Mouse (Mus musculus): ENCODE measurements around the gene Zfp54.

DNA sequence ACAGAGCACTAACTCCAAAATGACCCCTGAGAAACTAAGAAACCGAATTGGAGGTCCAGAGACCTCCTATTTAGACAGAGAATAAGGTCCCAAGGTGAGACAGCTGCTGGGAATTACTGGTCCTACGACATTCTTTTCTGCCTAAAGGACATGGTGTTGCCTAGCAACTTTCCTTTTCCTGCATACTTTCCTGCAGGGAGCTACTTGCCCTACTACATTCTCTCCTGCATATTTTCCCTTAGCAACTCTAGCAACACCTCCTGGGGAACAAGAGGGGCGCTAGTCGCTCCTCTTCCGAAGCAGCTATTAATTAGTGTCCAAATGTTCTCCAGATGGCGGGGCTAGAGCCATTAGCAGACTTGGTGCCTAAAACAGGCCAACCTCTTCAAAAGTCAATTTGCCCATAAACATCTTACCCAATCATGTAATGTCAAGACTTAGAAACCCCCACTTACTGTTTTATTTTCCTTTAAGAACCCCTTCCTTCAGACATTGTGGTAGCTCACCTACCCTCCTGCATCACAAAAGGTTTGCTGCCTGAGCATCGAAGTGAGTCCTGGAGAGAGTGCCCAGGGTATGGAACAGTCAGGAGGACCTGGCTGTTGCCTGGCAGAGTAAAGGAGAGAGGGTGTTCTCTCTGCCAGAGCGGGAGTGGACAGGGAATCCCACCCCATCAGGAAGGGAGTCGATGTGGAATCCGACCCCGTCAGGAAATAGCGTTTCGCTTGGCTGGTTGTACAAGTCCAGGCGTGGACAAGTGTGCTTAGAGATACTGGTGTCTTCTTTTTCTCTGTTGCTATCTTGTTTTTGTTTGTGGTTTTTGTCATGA, 50.5 kb downstream of the Zfp54 start:
- TF ChIP-seq CTCF (IDR thresholded peaks at IDR 0.05; ENCODE audit: insufficient read depth, low read depth, low read length) (no peak), POLR2A (IDR thresholded peaks at IDR 0.05; ENCODE audit: insufficient read depth, low read depth, low read length) (no peak)
